Mouse (Mus musculus) intestine, embryonic 14.5 days (tissue): ENCODE results near the gene Notch2. TPM values are rescaled to one million over a fixed set of nuclear protein-coding genes. Genes with fewer than 3 reads are reported as not detected.

Experiments
- ATAC-seq: fragments of 200-750 bp; cut with Nextera tagmentation; replicated peaks from 2 replicates; pipeline ENCODE4 v1.8.0; 2017; ENCODE audit warnings: low read depth, moderate number of reproducible peaks, moderate TSS enrichment, moderate library complexity; ENCODE audit not compliant: low FRiP score, low TSS enrichment
- DNase-seq: peaks from one replicate; pipeline ENCODE4 v3.0.0-alpha.2; 2018; ENCODE audit warnings: low spot score
- H3K27ac ChIP-seq: fragments of 300-500 bp; sonication (generic); 2 replicates; pipeline ENCODE4 v1.5.1; 2014; ENCODE audit warnings: low read depth, mild to moderate bottlenecking, control low read depth
- H3K27me3 ChIP-seq: fragments of 300-500 bp; sonication (generic); replicated peaks from 2 replicates; pipeline ENCODE4 v1.6.1; 2014; ENCODE audit warnings: low read length, control low read depth; ENCODE audit not compliant: control insufficient read depth, insufficient read depth
- H3K36me3 ChIP-seq: fragments of 300-500 bp; sonication (generic); 2 replicates; pipeline ENCODE4 v1.6.1; 2014; ENCODE audit warnings: low read length, control low read depth; ENCODE audit not compliant: control insufficient read depth, insufficient read depth
- H3K4me1 ChIP-seq: fragments of 300-500 bp; sonication (generic); replicated peaks from 2 replicates; pipeline ENCODE4 v1.6.1; 2014; ENCODE audit warnings: low read length, control low read depth, mixed read lengths; ENCODE audit not compliant: control insufficient read depth, insufficient read depth
- H3K4me2 ChIP-seq: fragments of 300-500 bp; sonication (generic); 2 replicates; pipeline ENCODE4 v1.6.1; 2014; ENCODE audit warnings: low read length
- H3K4me3 ChIP-seq: fragments of 300-500 bp; sonication (generic); 2 replicates; pipeline ENCODE4 v1.5.1; 2014; ENCODE audit warnings: low read depth, low read length, control low read depth, mixed read lengths
- H3K9ac ChIP-seq: fragments of 300-500 bp; sonication (generic); 2 replicates; pipeline ENCODE4 v1.6.1; 2014; ENCODE audit warnings: mild to moderate bottlenecking, low read length
- H3K9me3 ChIP-seq: fragments of 300-500 bp; sonication (generic); 2 replicates; pipeline ENCODE4 v1.6.1; 2016; ENCODE audit warnings: low read length, control low read depth; ENCODE audit not compliant: control insufficient read depth
- WGBS: fragments of 180-500 bp; shearing (Covaris S2); extraction: QIAGEN DNeasy Blood & Tissue Kit; methylation state at CpG from one replicate; pipeline ENCODE4 v1.1.7; 2014; 5-methylcytosine and 5-hydroxymethylcytosine counted together
- polyA plus RNA-seq: library from polyadenylated mRNA; unstranded; fragments of >200 nt; fragmentation: Nextera tagmentation; extraction: Ambion mirVana; gene quantifications from 2 replicates; pipeline ENCODE4 v1.2.1, GENCODE M21; 2014

The Notch2 gene
- polyA plus RNA-seq, 1 experiment from 2014 or later, result 30.0 TPM

DNA sequence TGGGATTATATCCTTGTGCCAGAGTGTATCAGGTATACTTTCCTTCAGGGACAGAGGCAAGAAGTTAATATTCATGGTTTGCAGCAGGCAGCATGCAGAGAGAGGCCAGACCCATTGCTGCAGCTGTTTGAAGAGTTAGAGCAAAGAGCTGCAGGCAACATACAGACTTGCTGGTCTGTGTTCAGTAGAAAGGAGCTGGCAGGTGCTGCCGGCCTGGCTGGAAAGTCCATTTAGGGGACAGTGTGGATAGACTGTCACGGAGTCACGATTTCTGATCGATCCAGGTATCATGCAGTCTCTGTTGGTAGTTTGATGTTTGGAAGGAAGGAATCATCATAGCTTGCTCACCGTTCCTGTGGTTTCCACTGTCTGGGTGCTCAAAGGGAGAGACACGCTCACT, 92.2 kb downstream of the Notch2 start:
- H3K36me3 ChIP-seq, result peaks cover 91% of the 10 kb centered on the region
- H3K9ac ChIP-seq, result no peak overlapping the region
- no peaks in the 10 kb centered on the region for H3K27me3 ChIP-seq
- H3K9me3 ChIP-seq, result peaks cover 10% of the 10 kb centered on the region
- peaks cover 10% of the 10 kb centered on the region; the same call in 1 of the 2 replicates for H3K4me1 ChIP-seq
- ATAC-seq (no peak), DNase-seq (no peak)
- no peak overlapping the region for H3K4me3 ChIP-seq
- WGBS, result 88% methylated on average over 6 of the region's 6 CpGs
- no peak overlapping the region for H3K27ac ChIP-seq
- no peak overlapping the region for H3K4me2 ChIP-seq

DNA sequence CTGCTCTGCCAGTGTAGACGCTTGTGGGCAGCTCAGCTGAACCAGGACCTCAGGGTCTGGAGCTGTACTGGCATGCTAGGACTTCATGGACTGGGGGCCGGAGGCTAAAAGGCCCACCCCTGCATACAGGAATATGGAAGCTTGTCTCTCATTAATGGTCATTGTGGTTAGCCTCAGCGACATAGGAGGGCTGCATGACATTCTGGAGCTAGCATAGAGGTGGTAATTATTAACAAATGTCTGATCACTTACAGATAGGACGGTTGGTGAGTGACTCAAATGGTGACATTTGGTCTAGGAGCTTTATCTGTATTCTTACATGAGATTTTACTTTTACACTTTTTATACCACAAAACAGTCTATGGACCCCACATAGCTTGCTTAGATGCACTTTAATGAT, 92.8 kb downstream of the Notch2 start:
- DNase-seq, result no peak
- peaks cover 91% of the 10 kb centered on the region for H3K36me3 ChIP-seq
- WGBS, result 64% methylated on average over 4 of the region's 4 CpGs
- H3K27ac ChIP-seq, result no peak overlapping the region
- H3K4me3 ChIP-seq, result no peak overlapping the region
- H3K9ac ChIP-seq, result no peak overlapping the region
- H3K27me3 ChIP-seq, result no peaks in the 10 kb centered on the region
- ATAC-seq, result 0 out of 2 replicates have a peak, but pooled peaks have one; percentile 22
- H3K4me1 ChIP-seq, result peaks cover 10% of the 10 kb centered on the region; the same call in 1 of the 2 replicates
- peaks cover 10% of the 10 kb centered on the region for H3K9me3 ChIP-seq
- H3K4me2 ChIP-seq, result no peak overlapping the region

DNA sequence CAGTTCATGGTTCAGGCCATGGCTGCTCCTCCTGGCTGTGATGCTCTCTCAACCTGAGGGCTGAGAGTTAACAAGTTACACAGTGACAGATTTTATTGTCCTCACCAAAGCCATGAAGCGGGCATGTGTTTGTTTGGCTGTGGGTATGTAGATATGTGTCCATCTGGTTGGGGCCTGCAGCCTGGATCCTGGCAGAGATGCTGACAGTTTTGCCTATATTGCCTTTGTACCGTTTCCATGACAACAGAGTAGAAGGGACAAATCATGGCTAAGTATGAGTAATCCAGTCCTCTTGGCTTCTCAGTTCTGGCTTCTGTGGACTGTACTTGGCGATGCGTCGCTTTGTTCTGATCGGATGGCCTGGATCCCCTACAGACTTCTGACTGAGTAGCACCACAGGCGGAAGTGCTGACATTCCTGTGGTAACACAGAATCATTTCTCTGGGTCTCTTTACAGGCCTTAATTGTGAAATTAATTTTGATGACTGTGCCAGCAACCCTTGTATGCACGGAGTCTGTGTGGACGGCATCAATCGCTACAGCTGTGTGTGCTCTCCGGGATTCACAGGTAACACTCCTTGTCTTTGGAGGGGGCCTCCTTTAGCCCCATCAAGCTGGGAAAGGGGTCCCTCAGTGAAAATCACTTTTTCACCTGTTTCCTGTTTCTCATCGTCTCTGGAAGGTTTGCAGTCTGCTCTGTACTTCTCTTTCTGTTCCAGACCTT, 93.4 kb downstream of the Notch2 start:
- Histone ChIP-seq H3K9ac (no peak overlapping the region), H3K27ac (no peak overlapping the region), H3K36me3 (peaks cover 91% of the 10 kb centered on the region), H3K9me3 (peaks cover 10% of the 10 kb centered on the region), H3K4me1 (peaks cover 10% of the 10 kb centered on the region; the same call in 1 of the 2 replicates), H3K27me3 (no peaks in the 10 kb centered on the region), H3K4me2 (no peak overlapping the region), H3K4me3 (no peak overlapping the region)
- no peak for DNase-seq
- peak; percentile 45 for ATAC-seq
- WGBS, result 83% methylated on average over 12 of the region's 12 CpGs

DNA sequence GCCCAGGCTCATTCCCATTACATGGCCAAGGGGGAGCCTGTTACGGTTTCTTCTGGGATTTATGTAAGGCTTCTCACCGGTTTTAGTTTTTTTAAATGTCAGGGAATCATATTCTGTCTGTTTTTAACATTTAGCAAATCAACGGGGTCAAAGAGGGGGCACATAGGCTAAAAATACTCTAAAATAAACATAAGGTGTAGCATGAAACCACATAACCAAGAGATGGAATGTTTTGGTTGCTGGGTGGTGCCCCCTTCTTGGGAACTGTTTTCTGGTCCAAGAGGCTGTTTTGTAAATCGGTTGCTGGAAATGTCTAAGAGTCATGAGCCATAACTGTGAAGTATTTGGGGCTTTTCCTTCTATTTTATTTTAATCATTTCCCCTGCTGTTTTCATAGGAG, 95.1 kb downstream of the Notch2 start:
- peaks cover 91% of the 10 kb centered on the region for H3K36me3 ChIP-seq
- ATAC-seq (no peak), DNase-seq (no peak)
- no peak overlapping the region for H3K4me3 ChIP-seq
- no peaks in the 10 kb centered on the region for H3K27me3 ChIP-seq
- no peak overlapping the region for H3K27ac ChIP-seq
- no peaks in the 10 kb centered on the region for H3K9me3 ChIP-seq
- no peak overlapping the region for H3K4me2 ChIP-seq
- WGBS, result 37% methylated on average over 4 of the region's 4 CpGs
- H3K4me1 ChIP-seq, result peaks cover 10% of the 10 kb centered on the region; the same call in 1 of the 2 replicates
- no peak overlapping the region for H3K9ac ChIP-seq

DNA sequence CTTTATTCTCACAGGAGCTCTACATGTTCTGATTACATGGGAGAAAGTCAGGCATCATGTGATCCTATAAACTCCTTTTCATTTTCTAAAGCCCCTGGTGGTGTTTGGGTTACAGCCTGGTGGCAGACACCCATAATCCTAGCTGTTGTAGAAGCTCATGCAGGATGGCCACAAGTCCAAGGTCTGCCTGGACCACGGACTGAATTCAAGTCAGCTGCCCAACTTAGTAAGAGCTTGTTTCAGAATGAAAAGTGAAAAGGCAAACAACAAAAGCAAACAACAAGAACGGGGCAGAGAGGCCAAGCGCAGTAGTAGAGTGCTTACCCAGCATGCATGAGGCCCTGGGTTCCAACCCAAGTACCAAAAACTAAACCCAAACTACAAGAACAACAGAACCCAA, 95.5 kb downstream of the Notch2 start:
- WGBS, result 74% methylated on average over 3 of the region's 3 CpGs
- Histone ChIP-seq H3K4me1 (peaks cover 10% of the 10 kb centered on the region; the same call in 1 of the 2 replicates), H3K27me3 (no peaks in the 10 kb centered on the region), H3K36me3 (peaks cover 91% of the 10 kb centered on the region), H3K9ac (no peak overlapping the region), H3K4me2 (no peak overlapping the region), H3K4me3 (no peak overlapping the region), H3K27ac (no peak overlapping the region), H3K9me3 (no peaks in the 10 kb centered on the region)
- ATAC-seq, result no peak
- DNase-seq, result no peak

DNA sequence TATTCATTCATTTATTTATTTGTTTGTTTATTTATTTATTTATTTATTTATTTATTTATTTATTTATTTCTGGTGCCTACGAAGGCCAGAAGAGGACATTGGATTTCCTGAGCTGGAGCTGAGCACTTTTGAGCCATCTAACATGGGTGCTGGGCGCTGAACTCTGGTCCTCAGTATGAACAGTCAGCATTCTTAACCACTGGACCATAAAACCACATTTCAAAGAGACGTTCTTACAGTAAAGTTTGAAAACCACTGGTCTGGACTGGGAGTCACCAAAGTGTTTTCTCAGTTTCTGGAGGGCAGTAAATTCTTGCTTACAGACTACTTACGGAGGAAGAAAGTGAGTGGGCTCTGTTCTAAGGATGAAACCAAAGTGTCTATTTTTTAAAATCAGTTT, 97.3 kb downstream of the Notch2 start:
- Histone ChIP-seq H3K27ac (no peak overlapping the region), H3K9ac (no peak overlapping the region), H3K4me2 (no peak overlapping the region), H3K4me1 (no peaks in the 10 kb centered on the region), H3K4me3 (no peak overlapping the region), H3K27me3 (no peaks in the 10 kb centered on the region), H3K36me3 (peaks cover 88% of the 10 kb centered on the region), H3K9me3 (no peaks in the 10 kb centered on the region)
- DNase-seq, result no peak
- 85% methylated on average over 4 of the region's 4 CpGs for WGBS
- no peak for ATAC-seq

DNA sequence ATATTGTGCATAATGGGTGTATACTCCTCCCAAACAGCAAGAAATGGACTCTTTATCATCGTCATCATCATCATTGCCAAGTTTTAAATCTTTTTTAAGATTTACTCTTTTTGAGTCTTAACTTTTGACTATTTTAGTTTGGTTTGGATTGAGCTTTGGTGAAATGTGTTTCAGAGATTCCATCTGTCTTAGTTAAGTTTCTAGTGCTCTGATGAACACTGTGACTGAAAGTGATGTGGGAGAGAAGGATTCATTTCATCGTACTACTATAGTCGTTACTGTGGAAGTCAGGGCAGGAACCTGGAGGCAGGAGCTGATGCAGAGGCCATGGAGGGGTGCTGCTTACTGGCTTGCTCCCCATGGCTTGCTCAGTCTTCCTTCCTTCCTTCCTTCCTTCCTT, 104.9 kb downstream of the Notch2 start:
- Histone ChIP-seq H3K27me3 (no peaks in the 10 kb centered on the region), H3K27ac (no peak overlapping the region), H3K4me2 (no peak overlapping the region), H3K4me1 (no peaks in the 10 kb centered on the region), H3K4me3 (no peak overlapping the region), H3K9me3 (no peaks in the 10 kb centered on the region), H3K9ac (no peak overlapping the region), H3K36me3 (peaks cover 91% of the 10 kb centered on the region)
- DNase-seq (no peak), ATAC-seq (no peak)
- WGBS, result 96% methylated on average over 3 of the region's 3 CpGs

DNA sequence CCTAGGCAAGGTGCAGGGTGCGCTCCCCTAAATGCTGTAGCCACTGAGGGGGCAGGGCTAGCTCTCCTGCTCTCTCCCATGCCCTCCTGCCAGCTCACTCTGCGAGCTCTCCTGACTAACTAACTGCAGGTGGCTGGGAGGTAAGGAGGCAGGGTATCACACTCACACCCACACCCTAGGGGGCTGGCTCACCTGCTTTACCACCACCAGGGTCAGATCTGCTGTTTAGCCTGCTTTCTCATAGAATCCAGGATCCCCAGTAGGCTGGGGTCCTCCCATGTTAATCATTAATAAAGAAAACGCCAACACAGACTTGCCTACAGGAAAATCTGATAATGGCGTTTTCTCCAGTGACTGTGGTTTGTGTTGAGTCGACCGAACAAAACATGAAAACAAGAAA, 106.0 kb downstream of the Notch2 start:
- Histone ChIP-seq H3K4me3 (no peak overlapping the region), H3K9me3 (no peaks in the 10 kb centered on the region), H3K9ac (no peak overlapping the region), H3K4me1 (no peaks in the 10 kb centered on the region), H3K36me3 (peaks cover 91% of the 10 kb centered on the region), H3K4me2 (no peak overlapping the region), H3K27ac (no peak overlapping the region), H3K27me3 (no peaks in the 10 kb centered on the region)
- DNase-seq, result no peak
- peak; percentile 72; the same call in 1 of the 2 replicates for ATAC-seq
- WGBS, result 76% methylated on average over 6 of the region's 6 CpGs

DNA sequence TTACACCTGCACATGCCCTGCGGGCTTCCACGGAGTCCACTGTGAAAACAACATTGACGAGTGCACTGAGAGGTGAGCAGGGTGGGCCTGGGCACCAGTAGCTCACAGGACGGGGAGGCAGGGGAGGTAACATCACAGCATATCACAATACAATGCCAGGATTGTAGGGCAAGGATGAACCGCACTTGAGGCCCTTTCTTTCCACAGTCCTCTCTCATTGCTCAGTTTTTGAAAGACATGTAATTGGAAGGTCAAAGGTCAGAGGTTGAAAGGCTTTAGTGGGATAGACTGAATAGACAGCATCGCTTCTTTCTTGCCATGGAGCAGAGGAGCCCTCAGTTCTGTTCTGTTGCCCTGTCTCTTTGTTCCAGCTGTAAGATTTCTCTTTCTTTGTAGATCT, 107.6 kb downstream of the Notch2 start:
- peaks cover 90% of the 10 kb centered on the region for H3K36me3 ChIP-seq
- ATAC-seq, result no peak
- WGBS, result 66% methylated on average over 6 of the region's 6 CpGs

More for the DNA sequence above, 107.6 kb downstream of the Notch2 start:
- Histone ChIP-seq H3K27me3 (no peaks in the 10 kb centered on the region), H3K27ac (no peak overlapping the region), H3K9me3 (no peaks in the 10 kb centered on the region), H3K9ac (no peak overlapping the region), H3K4me1 (no peaks in the 10 kb centered on the region), H3K4me3 (no peak overlapping the region), H3K4me2 (no peak overlapping the region)
- DNase-seq, result no peak
